Mouse (Mus musculus) NIH3T3 (cell line): ENCODE data around the gene Ampd2.

Experiments
- DNase-seq: peaks from one replicate; pipeline ENCODE4 v3.0.0-alpha.2; 2012; ENCODE audit warnings: low read depth

Gene Ampd2

GRCm38 (mm10) chr3:108086470-108086979 lies at the start of gene Ampd2:
TSS of gene Ampd2 (minus strand) at chr3:108086651.
- peak; percentile 91 for DNase-seq

GRCm38 (mm10) chr3:108134701-108135100 lies 48.2 kb upstream of the Ampd2 start:
- no peak for DNase-seq

DNA sequence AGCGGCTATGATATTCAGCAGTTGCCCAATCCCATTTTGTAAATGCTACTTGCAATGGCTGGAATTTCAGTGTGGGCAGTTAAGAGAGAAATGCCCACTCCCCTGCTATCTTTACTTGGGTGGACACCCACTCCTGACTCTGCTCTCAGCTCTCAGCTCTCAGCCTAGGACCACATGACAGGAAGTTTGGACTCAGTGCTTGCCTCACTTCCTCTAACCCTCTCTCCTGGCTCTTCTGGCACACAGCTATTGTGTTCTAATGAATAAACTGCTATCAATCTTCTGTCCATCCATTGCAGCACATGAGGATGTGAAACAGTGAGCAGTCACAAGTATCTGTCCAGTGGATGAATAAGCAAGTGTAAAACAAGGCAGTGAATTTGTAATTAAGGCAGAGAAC lies 46.0 kb upstream of the Ampd2 start:
- DNase-seq, result no peak

- DNase-seq, result no peak
Measured at GRCm38 (mm10) chr3:108131821-108132220, 45.4 kb upstream of the Ampd2 start.

DNA sequence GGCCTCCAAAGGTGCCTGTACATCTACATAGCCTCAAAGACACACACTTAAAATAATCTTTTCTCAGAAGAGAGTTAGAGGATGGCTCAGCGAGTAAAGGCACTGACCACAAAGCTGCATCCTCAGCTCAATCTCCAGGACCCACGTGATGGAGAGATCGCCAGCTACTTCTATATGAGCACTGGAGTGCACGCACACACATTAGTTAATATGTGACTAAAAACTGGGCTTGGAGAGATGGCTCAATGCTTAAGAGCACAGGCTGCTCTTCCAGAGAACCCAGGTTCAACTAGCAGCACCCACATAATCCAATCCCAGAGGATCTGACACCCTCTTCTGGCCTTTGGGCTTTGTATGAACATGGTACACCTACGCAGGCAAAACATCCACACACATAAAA lies 44.8 kb upstream of the Ampd2 start:
- no peak for DNase-seq

DNA sequence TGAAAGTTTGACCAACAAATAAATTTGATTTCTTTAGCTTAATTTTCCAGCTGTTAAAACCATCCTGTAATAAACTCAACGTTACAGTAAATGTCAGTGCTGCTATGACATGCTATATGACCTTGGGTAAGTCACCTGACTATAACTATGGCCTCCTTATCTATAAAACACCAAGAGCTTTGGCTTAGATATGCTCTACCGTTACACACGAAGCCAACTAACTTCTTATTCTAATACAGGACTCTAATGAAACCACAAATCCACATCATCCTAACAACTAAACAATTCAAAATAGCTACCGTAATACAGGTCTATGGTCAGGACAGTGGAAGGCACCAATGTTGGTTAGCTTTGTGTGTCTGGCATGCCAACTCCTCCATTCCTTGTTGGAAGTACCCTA lies 43.4 kb upstream of the Ampd2 start:
- no peak for DNase-seq

DNA sequence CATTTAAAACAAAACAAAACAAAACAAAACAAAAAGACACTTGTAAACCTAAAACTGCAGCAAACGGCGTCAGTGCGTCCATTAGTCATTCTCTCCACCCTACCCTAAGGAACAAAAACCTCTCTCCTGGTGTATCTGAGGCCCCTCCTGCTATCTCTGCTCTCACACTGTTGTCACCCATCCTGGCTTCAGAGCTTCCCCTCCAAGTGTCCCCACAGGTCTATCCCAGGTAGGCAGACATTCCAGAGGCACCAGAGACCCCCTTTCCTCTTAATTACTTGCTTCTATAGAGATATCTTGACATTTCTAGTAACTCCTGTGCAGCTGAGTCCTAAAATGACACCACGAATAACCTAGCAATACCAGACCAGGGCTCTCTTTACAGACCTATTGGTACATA lies 42.9 kb upstream of the Ampd2 start:
- DNase-seq, result no peak

- DNase-seq, result no peak
Measured at GRCm38 (mm10) chr3:108128520-108128919, 42.1 kb upstream of the Ampd2 start.

- DNase-seq, result no peak
Measured at GRCm38 (mm10) chr3:108126327-108126726, 39.9 kb upstream of the Ampd2 start.

DNA sequence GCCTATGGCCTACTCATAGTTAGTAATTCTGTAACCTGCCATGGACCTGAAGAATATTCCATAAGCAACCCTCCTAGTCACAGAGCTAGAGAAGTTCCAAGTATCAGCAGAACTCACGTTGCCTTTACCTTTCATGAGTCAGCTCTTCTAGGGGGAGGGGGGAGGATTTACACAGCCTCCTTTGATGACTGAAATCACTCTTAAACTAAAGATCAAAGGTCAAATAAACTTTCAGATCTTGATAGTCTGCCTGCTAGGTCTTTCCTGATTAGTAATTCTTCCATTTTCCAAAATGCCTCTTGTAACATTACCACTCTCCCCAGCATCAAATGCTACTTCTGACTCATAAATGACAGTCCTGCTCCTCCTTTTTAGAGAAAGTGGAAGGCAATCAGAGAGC lies 37.7 kb upstream of the Ampd2 start:
- DNase-seq, result no peak

- no peak for DNase-seq
Measured at GRCm38 (mm10) chr3:108123242-108123641, 36.8 kb upstream of the Ampd2 start.

DNA sequence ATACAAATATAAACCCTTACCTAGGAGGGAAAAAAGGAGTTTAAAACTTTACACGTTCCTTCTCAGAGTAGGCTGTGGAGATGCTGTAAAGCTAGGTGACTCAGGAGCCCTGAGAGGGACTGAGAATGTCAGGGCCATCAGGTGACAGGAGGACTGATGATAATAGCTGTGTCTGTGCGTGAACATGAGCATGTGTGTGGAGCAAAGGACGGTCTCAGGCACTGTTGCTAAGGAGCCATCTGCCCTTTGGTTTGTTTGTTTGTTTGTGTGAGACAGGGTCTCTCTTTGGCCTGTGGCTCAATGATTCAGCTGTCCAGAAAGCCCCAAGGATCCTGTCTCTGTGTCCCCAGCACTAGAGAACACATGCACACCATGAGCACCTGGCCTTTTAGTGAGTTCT lies 34.6 kb upstream of the Ampd2 start:
- no peak for DNase-seq

GRCm38 (mm10) chr3:108117465-108117864 lies 31.0 kb upstream of the Ampd2 start:
- no peak for DNase-seq

DNA sequence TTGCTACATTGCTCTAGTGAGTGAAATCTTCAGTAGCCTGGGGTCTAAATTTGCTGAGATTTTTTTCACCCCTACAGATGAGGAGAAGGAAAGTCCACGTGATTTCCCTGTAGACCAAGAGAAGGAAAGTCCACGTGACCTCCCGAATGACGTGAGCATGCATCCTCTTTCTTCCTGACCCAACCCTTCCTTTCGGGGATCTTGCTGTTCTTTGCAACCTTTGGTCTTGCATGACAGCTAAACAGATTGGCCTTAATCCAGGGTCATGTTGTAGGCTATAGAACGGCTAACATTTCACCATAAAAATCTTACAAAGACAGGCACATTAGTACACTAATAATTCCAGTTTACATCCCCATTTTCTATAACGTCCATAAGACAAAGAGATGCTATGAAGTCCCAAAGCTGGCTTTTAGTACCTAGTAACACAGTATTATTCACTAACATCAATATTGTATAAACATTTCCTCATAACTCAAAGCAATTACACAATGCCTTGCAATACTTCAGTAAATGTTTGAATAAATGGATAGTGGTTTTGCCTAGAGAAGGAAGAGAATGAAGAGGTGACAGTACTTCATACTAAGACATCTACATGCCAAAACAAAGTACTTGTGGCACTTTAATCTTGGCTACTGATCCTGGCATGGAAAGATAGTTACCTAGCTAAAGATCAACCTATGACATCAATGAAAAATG lies 27.3 kb upstream of the Ampd2 start:
- no peak for DNase-seq

GRCm38 (mm10) chr3:108112666-108113065 lies 26.2 kb upstream of the Ampd2 start:
- DNase-seq, result no peak

DNA sequence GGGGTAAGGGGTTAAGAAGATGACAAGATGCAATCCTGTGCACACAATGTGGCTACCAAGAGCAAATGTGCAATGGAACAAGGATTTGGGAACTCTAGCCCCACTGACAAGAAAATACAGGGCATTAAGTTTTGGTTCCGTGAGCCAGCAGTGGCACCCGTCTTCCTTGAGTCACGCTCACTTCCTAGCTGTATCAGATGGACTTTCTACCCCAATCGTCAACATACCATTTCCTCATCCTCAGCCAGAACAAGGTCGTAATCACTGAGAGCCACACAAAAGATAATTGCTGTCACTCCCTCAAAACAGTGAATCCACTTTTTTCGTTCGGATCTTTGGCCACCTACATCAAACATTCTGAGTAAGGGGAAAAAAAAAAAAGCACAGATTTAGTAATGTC lies 25.8 kb upstream of the Ampd2 start:
- no peak for DNase-seq

DNA sequence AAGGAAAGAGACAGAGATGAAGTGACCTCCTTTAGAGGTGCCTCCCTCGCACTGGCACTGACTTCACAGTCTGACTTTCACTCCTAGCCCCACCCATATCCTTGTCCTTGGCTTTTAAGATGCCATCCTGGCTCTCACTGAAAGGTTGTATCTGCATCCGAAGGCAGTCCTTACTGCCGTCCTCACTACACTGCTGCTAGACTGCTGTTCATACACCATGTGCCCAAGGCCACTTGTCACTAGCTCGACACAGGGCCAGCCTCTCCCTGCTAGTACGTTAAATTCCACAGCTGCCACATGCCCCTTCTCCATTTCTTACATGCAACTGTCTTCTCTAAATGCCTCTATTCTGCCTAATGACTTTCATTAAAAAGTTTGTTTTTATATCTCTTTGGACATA lies 24.9 kb upstream of the Ampd2 start:
- DNase-seq, result no peak

GRCm38 (mm10) chr3:108105281-108105680 lies 18.8 kb upstream of the Ampd2 start:
- no peak for DNase-seq

GRCm38 (mm10) chr3:108102075-108102474 lies 15.6 kb upstream of the Ampd2 start:
- no peak for DNase-seq

- DNase-seq, result no peak
Measured at GRCm38 (mm10) chr3:108101594-108101993, 15.1 kb upstream of the Ampd2 start.

GRCm38 (mm10) chr3:108098316-108098715 lies 11.9 kb upstream of the Ampd2 start:
- DNase-seq, result no peak

- no peak for DNase-seq
Measured at GRCm38 (mm10) chr3:108097656-108098055, 11.2 kb upstream of the Ampd2 start.

- DNase-seq, result no peak
Measured at GRCm38 (mm10) chr3:108096726-108097125, 10.3 kb upstream of the Ampd2 start.

- DNase-seq, result peak; percentile 66
Measured at GRCm38 (mm10) chr3:108096226-108096625, 9.8 kb upstream of the Ampd2 start.
